Comparison of ENCODE assay signal across 19 mouse cellular contexts in genomic region chr7:112084222-112084621, GRCm38 (mm10).
A peak's percentile ranks its signal among the peaks of the same experiment; 100 is the strongest.
DNase-seq lines count a peak whose midpoint lies in the region; ATAC-seq and TF ChIP-seq lines count a peak whose summit lies in the region.
"Had no signal": no experiment of that assay in that cellular context is flagged by ENCODE, and none has a peak within 500 bp of the region (broad histone marks: within the 10 kb centered on the region; RNA-seq: fewer than 3 reads in every experiment).

No protein-coding gene starts in this region.

- peak; percentile 57; the same call in 1 of the 2 replicates for ATAC-seq in limb, embryonic 13.5 days (ENCODE audit: low FRiP score, low read depth)
- ATAC-seq in midbrain, embryonic 11.5 days (ENCODE audit: low FRiP score), result no peak
- no peak for ATAC-seq in midbrain, embryonic 13.5 days
- ATAC-seq in limb, embryonic 14.5 days (ENCODE audit: low FRiP score, low read depth), result peak; percentile 55; the same call in 1 of the 2 replicates
- ATAC-seq: Patski had no signal

- no peaks in the 10 kb centered on the region for H3K4me1 ChIP-seq in limb, embryonic 13.5 days
- H3K4me1 ChIP-seq in limb, embryonic 10.5 days, result no peaks in the 10 kb centered on the region
- no peaks in the 10 kb centered on the region for H3K4me1 ChIP-seq in midbrain, embryonic 11.5 days (ENCODE audit: control insufficient read depth, insufficient read depth, low read length)
- no peaks in the 10 kb centered on the region for H3K4me1 ChIP-seq in midbrain, embryonic 13.5 days (replicated peaks)
- no peaks in the 10 kb centered on the region for H3K4me1 ChIP-seq in limb, embryonic 14.5 days (ENCODE audit: control insufficient read depth, insufficient read depth, low read length)

- H3K36me3 ChIP-seq in limb, embryonic 13.5 days, result peaks cover 59% of the 10 kb centered on the region
- peaks cover 90% of the 10 kb centered on the region for H3K36me3 ChIP-seq in limb, embryonic 10.5 days
- H3K36me3 ChIP-seq in midbrain, embryonic 11.5 days (ENCODE audit: control insufficient read depth, insufficient read depth, low read length), result peaks cover 9% of the 10 kb centered on the region; the same call in 1 of the 2 replicates
- H3K36me3 ChIP-seq in midbrain, embryonic 13.5 days, result peaks cover 53% of the 10 kb centered on the region
- peaks cover 59% of the 10 kb centered on the region for H3K36me3 ChIP-seq in limb, embryonic 14.5 days (ENCODE audit: control insufficient read depth, insufficient read depth, low read length)

- H3K9me3 ChIP-seq in limb, embryonic 13.5 days, result no peaks in the 10 kb centered on the region
- no peaks in the 10 kb centered on the region for H3K9me3 ChIP-seq in limb, embryonic 10.5 days (replicated peaks)
- H3K9me3 ChIP-seq in midbrain, embryonic 11.5 days (ENCODE audit: control insufficient read depth, low read length), result no peaks in the 10 kb centered on the region
- H3K9me3 ChIP-seq in midbrain, embryonic 13.5 days, result no peaks in the 10 kb centered on the region
- H3K9me3 ChIP-seq in limb, embryonic 14.5 days (ENCODE audit: control insufficient read depth, low read length), result no peaks in the 10 kb centered on the region
- H3K9me3 ChIP-seq: G1E had no signal

- H3K4me2 ChIP-seq in limb, embryonic 13.5 days (replicated peaks), result no peak overlapping the region
- H3K4me2 ChIP-seq in midbrain, embryonic 11.5 days, result no peak overlapping the region
- H3K4me2 ChIP-seq in midbrain, embryonic 13.5 days (replicated peaks), result no peak overlapping the region
- no peak overlapping the region for H3K4me2 ChIP-seq in limb, embryonic 14.5 days (replicated peaks; ENCODE audit: low read depth, low read length, severe bottlenecking)

- DNase-seq in limb, embryonic 10.5 days (ENCODE audit: low spot score), result no peak
- DNase-seq in midbrain, embryonic 11.5 days (ENCODE audit: low spot score, missing footprints), result peak; percentile 53
- peak; percentile 16 for DNase-seq in limb, embryonic 14.5 days (ENCODE audit: low spot score)
- DNase-seq in yolk sac, embryonic 10.5 days (ENCODE audit: low spot score), result no peak
- DNase-seq: adrenal gland, adult 2 months; adrenal gland, adult 8-10 months; adrenal gland, postnatal 10 days; adrenal gland, postnatal 14 days; adrenal gland, postnatal 25 days; adrenal gland, postnatal 36 days; B cell, adult 2 months; cerebellum, adult 11 months; cerebellum, adult 11-12 months; cerebellum, adult 18-20 months had no signal

- no peak overlapping the region for H3K27ac ChIP-seq in limb, embryonic 13.5 days
- no peak overlapping the region for H3K27ac ChIP-seq in limb, embryonic 10.5 days
- no peak overlapping the region for H3K27ac ChIP-seq in midbrain, embryonic 11.5 days (ENCODE audit: low read depth, low read length)
- no peak overlapping the region for H3K27ac ChIP-seq in midbrain, embryonic 13.5 days
- no peak overlapping the region for H3K27ac ChIP-seq in limb, embryonic 14.5 days (replicated peaks; ENCODE audit: low read depth, low read length)

- H3K9ac ChIP-seq in limb, embryonic 13.5 days, result no peak overlapping the region
- H3K9ac ChIP-seq in midbrain, embryonic 11.5 days (ENCODE audit: low read length), result no peak overlapping the region
- no peak overlapping the region for H3K9ac ChIP-seq in midbrain, embryonic 13.5 days (replicated peaks)
- no peak overlapping the region for H3K9ac ChIP-seq in limb, embryonic 14.5 days (ENCODE audit: low read depth, low read length, severe bottlenecking)

- TF ChIP-seq POLR2A in limb, embryonic 14.5 days (IDR thresholded peaks at IDR 0.05; ENCODE audit: borderline replicate concordance, extremely low read depth, insufficient read depth, insufficient read length), result no peak

- no peaks in the 10 kb centered on the region for H3K27me3 ChIP-seq in limb, embryonic 13.5 days
- H3K27me3 ChIP-seq in limb, embryonic 10.5 days (ENCODE audit: low read depth, poor library complexity, severe bottlenecking), result no peaks in the 10 kb centered on the region
- H3K27me3 ChIP-seq in midbrain, embryonic 11.5 days (ENCODE audit: control insufficient read depth, insufficient read depth, low read length), result no peaks in the 10 kb centered on the region
- no peaks in the 10 kb centered on the region for H3K27me3 ChIP-seq in midbrain, embryonic 13.5 days
- no peaks in the 10 kb centered on the region for H3K27me3 ChIP-seq in limb, embryonic 14.5 days (ENCODE audit: control insufficient read depth, insufficient read depth, low read length)
- H3K27me3 ChIP-seq: CH12.LX, Patski had no signal

- no peak overlapping the region for H3K4me3 ChIP-seq in limb, embryonic 13.5 days
- no peak overlapping the region for H3K4me3 ChIP-seq in limb, embryonic 10.5 days
- no peak overlapping the region for H3K4me3 ChIP-seq in midbrain, embryonic 11.5 days (ENCODE audit: low read depth, low read length)
- H3K4me3 ChIP-seq in midbrain, embryonic 13.5 days (replicated peaks), result no peak overlapping the region
- no peak overlapping the region for H3K4me3 ChIP-seq in limb, embryonic 14.5 days (replicated peaks; ENCODE audit: low read length)

- WGBS in limb, embryonic 13.5 days, result 70% methylated on average over 2 of the region's 2 CpGs
- 92% methylated on average over 2 of the region's 2 CpGs for WGBS in limb, embryonic 10.5 days
- WGBS in midbrain, embryonic 11.5 days, result 88% methylated on average over 2 of the region's 2 CpGs
- WGBS in midbrain, embryonic 13.5 days, result 91% methylated on average over 2 of the region's 2 CpGs
- 53% methylated on average over 2 of the region's 2 CpGs for WGBS in limb, embryonic 14.5 days

Comparison
In these comparisons a context has a peak if more than half of its experiments do, and no peak if none do; other contexts are left out.
1. DNase-seq: peak in midbrain, embryonic 11.5 days (single experiment) and limb, embryonic 14.5 days (single experiment); none in limb, embryonic 10.5 days (single experiment) and yolk sac, embryonic 10.5 days (single experiment).
2. ATAC-seq: peak in limb, embryonic 13.5 days (single experiment) and limb, embryonic 14.5 days (single experiment); none in midbrain, embryonic 11.5 days (single experiment) and midbrain, embryonic 13.5 days (single experiment).